Mouse (Mus musculus): ENCODE measurements around the gene Snapc5.
"Not testable (repeated sequence)": the region's sequence is repeated elsewhere in the genome, so short reads cannot be mapped to it uniquely, and the experiment has no call there.

The Snapc5 gene

GRCm38 (mm10) chr9:64178974-64179646, at the start of gene Snapc5:
Gene Snapc5, plus strand, starts transcription at chr9:64179274.
- DNase-seq: peak; percentile 90 to 93

GRCm38 (mm10) chr9:64131623-64132022, 47.5 kb upstream of the Snapc5 start:
- no peak for DNase-seq

- peak; percentile 40 to 66 for DNase-seq
These were observed 40.2 kb upstream of the Snapc5 start for GRCm38 (mm10) chr9:64138896-64139295.

- no peak for DNase-seq
These were observed 39.2 kb upstream of the Snapc5 start for GRCm38 (mm10) chr9:64139879-64140278.

- no peak for DNase-seq
These were observed 22.4 kb upstream of the Snapc5 start for GRCm38 (mm10) chr9:64156641-64157040.

- DNase-seq: no peak
These were observed 18.6 kb upstream of the Snapc5 start for GRCm38 (mm10) chr9:64160471-64160870.

GRCm38 (mm10) chr9:64169967-64170366, 9.1 kb upstream of the Snapc5 start:
- DNase-seq: not testable (repeated sequence)

GRCm38 (mm10) chr9:64172145-64172815, 6.8 kb upstream of the Snapc5 start:
- DNase-seq: no peak

- DNase-seq: peak; percentile 83 to 88
These were observed 6.0 kb upstream of the Snapc5 start, which contains the start of the genes Zwilch and Rpl4 for GRCm38 (mm10) chr9:64172816-64173665. Gene Zwilch, minus strand, starts transcription at chr9:64173104. Gene Rpl4, plus strand, starts transcription at chr9:64173375.

- DNase-seq: no peak
These were observed 5.3 kb upstream of the Snapc5 start for GRCm38 (mm10) chr9:64173666-64174220.

GRCm38 (mm10) chr9:64174341-64174740, 4.7 kb upstream of the Snapc5 start:
- no peak for DNase-seq

- no peak for DNase-seq
These were observed 4.3 kb upstream of the Snapc5 start for GRCm38 (mm10) chr9:64174766-64175165.

- no peak for DNase-seq
These were observed 3.7 kb upstream of the Snapc5 start for GRCm38 (mm10) chr9:64175378-64175777.

- no peak for DNase-seq
These were observed 482 bp upstream of the Snapc5 start for GRCm38 (mm10) chr9:64178610-64178973.

- DNase-seq: not testable (repeated sequence)
These were observed 4.2 kb downstream of the Snapc5 start for GRCm38 (mm10) chr9:64183295-64183694.

GRCm38 (mm10) chr9:64184166-64184840, 5.2 kb downstream of the Snapc5 start:
- no peak for DNase-seq

GRCm38 (mm10) chr9:64193879-64194278, 14.8 kb downstream of the Snapc5 start:
- no peak for DNase-seq

GRCm38 (mm10) chr9:64195554-64195953, 16.5 kb downstream of the Snapc5 start:
- DNase-seq: no peak

GRCm38 (mm10) chr9:64197524-64197923, 18.4 kb downstream of the Snapc5 start:
- DNase-seq: no peak

- no peak for DNase-seq
These were observed 19.1 kb downstream of the Snapc5 start for GRCm38 (mm10) chr9:64198068-64198762.

- not testable (repeated sequence) for DNase-seq
These were observed 19.8 kb downstream of the Snapc5 start for GRCm38 (mm10) chr9:64198763-64199418.
